Mouse (Mus musculus): ENCODE data around the gene Slc22a14.
"Not testable (repeated sequence)": the region's sequence is repeated elsewhere in the genome, so short reads cannot be mapped to it uniquely, and the experiment has no call there.

Slc22a14 gene

GRCm38 (mm10) chr9:119260825-119261224 is 104.5 kb downstream of the Slc22a14 start:
- no peak for DNase-seq (ENCODE audit: extremely low spot score)

- no peak for DNase-seq (ENCODE audit: extremely low spot score)
Observed at GRCm38 (mm10) chr9:119258785-119259184, 106.6 kb downstream of the Slc22a14 start.

DNA sequence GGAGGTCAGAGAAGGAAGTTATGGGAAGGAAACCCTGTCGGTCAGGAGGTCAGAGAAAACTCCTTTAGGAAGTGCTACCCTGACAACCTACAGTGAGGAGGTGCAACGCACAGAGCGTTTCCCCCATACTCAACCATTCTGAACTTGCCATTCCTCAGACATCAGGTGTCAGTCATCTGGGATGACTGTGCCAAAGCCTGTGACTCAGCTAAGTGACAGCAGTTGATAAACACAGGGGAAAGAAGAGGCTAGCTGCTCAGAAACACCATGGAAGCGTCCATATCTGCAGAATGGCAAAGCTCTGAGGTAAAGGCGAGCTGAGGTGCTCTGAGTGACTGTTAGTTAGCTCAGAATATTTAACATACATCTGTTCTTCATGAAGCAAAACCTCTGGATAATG is 107.2 kb downstream of the Slc22a14 start:
- DNase-seq (ENCODE audit: extremely low spot score), result no peak

DNA sequence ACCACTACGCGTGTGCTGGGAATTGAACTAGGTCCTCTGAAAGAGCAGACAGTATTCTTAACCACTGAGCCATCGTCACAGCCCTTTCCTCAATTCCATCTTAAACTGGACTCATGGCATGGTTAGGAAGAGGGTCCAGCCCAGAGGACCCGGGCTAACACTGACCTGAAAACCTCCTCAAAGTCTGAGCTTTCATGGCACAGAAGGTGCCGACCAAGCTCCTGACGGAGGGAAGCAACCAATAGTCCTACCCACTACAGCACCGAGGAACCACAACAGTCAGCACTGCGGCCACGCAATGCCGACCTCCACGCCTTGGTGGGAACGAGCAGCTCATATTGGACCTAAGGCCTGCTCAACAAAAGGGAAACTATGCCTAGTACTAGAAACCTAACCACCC is 109.2 kb downstream of the Slc22a14 start:
- no peak for DNase-seq (ENCODE audit: extremely low spot score)

DNA sequence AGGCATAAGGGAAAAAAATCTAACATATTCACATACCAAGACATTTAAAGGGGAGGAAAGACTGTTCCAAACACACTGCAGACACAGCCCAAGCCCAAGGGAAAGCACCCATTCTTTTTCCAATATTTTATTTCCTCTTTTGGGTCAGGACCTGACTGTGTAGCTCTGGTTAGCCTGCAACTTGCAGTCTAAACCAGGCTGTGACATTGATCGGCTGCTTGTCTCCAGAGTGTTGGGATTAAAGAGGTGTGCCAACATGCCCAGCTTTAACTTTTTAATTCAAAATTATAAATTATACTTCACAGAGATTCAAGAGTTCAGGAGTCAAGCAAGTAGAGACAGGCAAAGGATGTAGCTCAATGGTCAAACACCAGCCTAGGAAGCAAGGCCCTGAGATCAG is 110.3 kb downstream of the Slc22a14 start:
- no peak for DNase-seq (ENCODE audit: extremely low spot score)

DNA sequence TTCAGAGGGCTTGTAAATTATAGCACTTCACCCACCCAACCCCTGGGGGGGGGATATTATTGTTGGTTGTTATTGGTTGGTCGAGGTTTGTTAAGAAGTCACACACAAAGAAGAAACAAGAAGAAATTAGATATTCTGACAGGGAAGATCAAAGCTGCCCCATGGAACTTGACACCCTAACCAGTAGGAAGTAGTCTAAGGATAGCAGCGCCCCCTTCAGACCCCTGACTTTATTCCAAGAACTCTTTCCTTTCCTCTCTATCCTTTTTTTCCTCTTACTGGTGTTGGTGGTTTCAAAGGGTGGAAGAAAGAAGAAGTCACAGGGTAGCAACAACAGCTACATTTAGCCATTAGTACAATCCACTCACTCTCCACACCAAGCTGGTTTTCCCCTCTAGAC is 111.2 kb downstream of the Slc22a14 start:
- DNase-seq (ENCODE audit: extremely low spot score), result no peak

- DNase-seq (ENCODE audit: extremely low spot score), result no peak
Observed at GRCm38 (mm10) chr9:119247996-119248395, 117.4 kb downstream of the Slc22a14 start.

- no peak for DNase-seq (ENCODE audit: extremely low spot score)
Observed at GRCm38 (mm10) chr9:119246826-119247225, 118.5 kb downstream of the Slc22a14 start.

DNA sequence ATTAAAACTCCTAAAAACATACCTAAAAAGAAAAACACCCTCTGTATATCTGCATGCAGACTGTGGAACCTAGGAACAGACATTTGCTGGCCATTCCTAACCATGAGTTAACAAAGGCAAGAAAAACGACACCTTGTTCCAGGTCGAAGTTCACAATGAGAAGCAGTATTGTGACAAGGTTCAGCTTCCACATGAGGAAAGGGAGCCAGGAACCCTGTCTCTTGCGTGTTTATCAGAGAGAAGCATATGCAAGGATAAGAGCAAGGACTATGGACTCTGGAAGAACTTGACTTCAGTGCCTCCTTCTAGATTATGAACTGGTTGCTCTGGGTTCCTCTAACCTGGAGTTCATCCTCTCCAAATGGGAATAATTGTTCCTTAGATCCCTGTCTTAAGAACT is 121.4 kb downstream of the Slc22a14 start:
- DNase-seq (ENCODE audit: extremely low spot score), result no peak

DNA sequence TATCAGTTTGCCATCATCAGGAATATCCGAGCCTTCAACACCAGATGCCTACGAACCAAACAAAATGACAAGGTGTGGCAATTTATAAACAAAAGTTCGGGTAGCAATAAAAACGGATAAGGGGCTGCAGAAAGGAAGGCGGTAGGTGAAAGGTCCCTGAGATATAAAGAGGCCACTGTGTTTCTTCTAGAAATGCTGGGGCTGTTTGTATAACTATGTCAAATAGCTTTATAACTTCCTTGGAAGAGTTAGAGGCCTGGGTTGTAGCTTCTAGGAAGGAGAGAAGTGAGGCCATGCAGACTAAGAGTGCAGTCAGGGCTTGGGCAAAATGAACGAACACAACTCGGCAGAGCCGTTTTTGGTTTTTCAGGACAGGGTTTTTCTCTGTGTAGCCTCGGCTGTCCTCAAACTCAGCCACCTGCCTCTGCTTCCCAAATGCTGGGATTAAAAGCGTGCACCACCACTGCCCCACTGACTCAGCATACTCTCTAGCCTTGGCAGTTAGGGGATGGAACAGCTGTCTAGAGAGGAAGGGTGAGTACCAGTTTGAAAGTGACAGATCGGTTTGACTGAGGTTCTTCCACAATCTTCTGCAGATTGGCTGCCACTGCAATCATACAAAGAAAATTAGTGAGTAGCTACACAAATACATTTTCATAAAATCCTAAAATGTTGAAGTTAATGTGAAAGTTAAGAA is 124.0 kb downstream of the Slc22a14 start:
- DNase-seq (ENCODE audit: extremely low spot score), result no peak

GRCm38 (mm10) chr9:119240286-119240997 is 124.9 kb downstream of the Slc22a14 start:
- no peak for DNase-seq (ENCODE audit: extremely low spot score)

DNA sequence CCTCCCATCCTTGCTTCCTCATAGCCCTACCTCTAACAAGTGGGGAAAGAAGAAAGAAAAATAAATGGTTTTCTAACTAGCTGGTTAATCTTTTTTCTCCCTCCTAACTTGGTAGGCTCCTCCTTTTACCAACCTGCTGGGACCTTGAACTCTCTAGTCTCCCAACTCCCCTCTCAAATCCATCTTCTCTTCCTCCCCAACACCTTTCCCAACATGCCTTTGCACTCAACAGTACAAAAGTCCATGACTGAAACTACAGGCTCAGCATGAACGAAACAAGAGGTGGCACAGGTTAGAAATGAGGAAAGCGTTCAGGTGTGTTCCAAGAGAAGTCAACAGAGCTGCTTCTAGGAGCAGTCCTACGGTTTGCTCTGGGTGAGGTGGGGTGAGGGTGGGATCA is 126.1 kb downstream of the Slc22a14 start:
- DNase-seq (ENCODE audit: extremely low spot score), result no peak

- DNase-seq (ENCODE audit: extremely low spot score), result no peak
Observed at GRCm38 (mm10) chr9:119238796-119239195, 126.6 kb downstream of the Slc22a14 start.

- DNase-seq (ENCODE audit: extremely low spot score), result no peak
Observed at GRCm38 (mm10) chr9:119231552-119231951, 133.8 kb downstream of the Slc22a14 start.

GRCm38 (mm10) chr9:119230829-119231228 is 134.5 kb downstream of the Slc22a14 start:
- no peak for DNase-seq (ENCODE audit: extremely low spot score)

DNA sequence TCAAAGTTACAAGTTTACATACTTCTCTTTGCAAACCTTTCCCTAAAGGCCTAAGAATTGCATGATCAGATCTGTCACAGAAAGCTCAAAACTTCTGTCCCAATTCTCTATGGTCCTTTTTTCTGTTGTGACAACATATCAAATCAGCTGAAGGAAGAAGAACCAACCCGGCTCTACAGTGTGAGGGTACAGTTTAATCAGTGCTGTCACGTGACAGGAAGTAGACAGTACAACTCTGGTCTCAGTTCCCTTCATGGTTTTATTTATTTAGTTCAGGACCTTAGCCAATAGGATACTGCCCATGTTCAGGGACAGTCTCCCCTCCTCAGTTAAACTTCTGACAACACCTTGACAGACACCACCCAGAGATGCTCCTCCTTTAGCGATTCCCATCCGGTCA is 145.1 kb downstream of the Slc22a14 start:
- DNase-seq (ENCODE audit: extremely low spot score), result no peak

GRCm38 (mm10) chr9:119219667-119220066 is 145.7 kb downstream of the Slc22a14 start:
- no peak for DNase-seq (ENCODE audit: extremely low spot score)

GRCm38 (mm10) chr9:119215341-119215740 is 150.0 kb downstream of the Slc22a14 start:
- not testable (repeated sequence) for DNase-seq (ENCODE audit: extremely low spot score)

DNA sequence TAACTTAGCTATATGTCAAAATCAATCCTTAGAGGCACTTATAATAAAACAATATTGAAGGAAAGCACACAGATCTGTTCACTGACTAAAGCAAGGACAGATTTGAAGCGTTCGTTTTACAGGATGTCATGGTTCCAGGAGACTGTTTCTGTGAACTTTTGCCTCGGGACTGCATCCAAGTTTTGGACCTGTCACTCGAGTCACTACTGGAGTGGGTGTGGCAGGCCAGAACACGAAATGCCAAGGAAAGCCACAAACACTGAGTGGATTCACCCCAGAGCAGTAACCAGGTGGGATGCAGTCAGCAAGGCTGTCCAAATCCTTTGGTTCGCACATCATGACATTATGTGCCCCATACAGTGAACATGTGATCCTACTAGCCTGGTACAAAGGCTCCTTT is 150.8 kb downstream of the Slc22a14 start:
- no peak for DNase-seq (ENCODE audit: extremely low spot score)

- no peak for DNase-seq (ENCODE audit: extremely low spot score)
Observed at GRCm38 (mm10) chr9:119212996-119213395, 152.4 kb downstream of the Slc22a14 start.

- no peak for DNase-seq (ENCODE audit: extremely low spot score)
Observed at GRCm38 (mm10) chr9:119208998-119209397, 156.4 kb downstream of the Slc22a14 start, which contains the start of gene Slc22a13. TSS of gene Slc22a13 (minus strand) at chr9:119209098.

- DNase-seq (ENCODE audit: extremely low spot score), result no peak
Observed at GRCm38 (mm10) chr9:119207113-119207512, 158.2 kb downstream of the Slc22a14 start.

GRCm38 (mm10) chr9:119206666-119207065 is 158.7 kb downstream of the Slc22a14 start:
- no peak for DNase-seq (ENCODE audit: extremely low spot score)
